Mouse (Mus musculus): Measurements from ENCODE around the gene Tll1.

DNA sequence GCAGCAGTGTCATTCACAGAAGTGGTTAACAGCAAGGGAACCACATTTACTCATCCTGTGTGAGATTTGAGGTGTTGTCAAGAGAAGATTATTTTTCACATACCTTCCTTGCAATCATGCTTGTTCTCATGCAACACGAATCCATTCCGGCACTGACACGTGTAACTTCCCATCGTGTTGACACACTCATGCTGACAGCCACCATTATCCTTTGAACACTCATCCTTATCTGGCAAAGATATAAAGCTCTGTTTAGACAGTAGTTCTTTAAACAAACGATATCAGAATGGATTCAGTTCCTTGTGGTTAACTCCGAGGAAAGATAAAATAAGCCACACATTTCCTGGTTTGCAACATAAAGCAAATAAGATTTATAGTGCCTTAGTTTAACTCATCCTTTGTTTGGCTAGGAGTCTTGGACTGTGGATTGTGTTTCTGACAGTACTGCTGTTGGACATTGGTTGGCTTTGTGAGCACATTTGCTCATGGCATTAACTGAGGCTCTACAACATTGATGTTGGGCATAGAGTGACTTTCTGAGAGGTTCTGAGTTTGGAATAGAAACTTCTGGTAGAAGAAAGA, 164.7 kb downstream of the Tll1 start:
- TF ChIP-seq CTCF (IDR thresholded peaks at IDR 0.05; ENCODE audit: low read depth) (no peak), EP300 (optimal IDR thresholded peaks at IDR 0.05) (no peak)
